Mouse (Mus musculus) heart, postnatal 0 days (tissue): ENCODE results near the gene Xirp1.

Experiments
- CTCF ChIP-seq: IDR thresholded peaks from 2 replicates; pipeline ENCODE4 v1.5.1; 2016; ENCODE audit warnings: antibody characterized with exemption, control low read depth, low read depth
- EP300 ChIP-seq: IDR thresholded peaks from 2 replicates; pipeline ENCODE4 v1.6.1; 2016; ENCODE audit warnings: antibody characterized with exemption, low read depth

DNA sequence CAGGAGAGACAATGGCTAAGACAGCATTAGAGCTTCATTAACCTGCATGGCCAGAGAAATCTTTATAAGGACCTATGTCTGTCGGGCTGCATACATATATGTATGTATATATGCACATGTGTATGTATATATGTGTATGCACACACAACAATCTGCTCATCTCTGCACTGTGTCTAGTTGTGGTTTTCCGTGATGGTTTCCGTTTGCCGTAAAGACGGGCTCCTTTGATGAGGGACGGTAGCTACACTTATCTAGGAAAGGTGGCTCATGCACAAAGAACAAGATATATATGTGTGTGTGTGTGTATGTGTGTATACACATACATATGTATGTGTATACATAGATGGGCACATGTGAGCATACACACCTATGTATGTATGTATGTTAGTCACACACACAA is 6.5 kb upstream of the Xirp1 start:
- TF ChIP-seq CTCF (no peak), EP300 (no peak)
